Mouse (Mus musculus) Muller cell, postnatal 12 days (primary cell): Measurements from ENCODE around the gene Gli3.

ENCODE experiments used
- DNase-seq: peaks from one replicate; pipeline ENCODE4 v3.0.0-alpha.2; 2015; ENCODE audit errors: inconsistent ontology term

Gli3 gene

DNA sequence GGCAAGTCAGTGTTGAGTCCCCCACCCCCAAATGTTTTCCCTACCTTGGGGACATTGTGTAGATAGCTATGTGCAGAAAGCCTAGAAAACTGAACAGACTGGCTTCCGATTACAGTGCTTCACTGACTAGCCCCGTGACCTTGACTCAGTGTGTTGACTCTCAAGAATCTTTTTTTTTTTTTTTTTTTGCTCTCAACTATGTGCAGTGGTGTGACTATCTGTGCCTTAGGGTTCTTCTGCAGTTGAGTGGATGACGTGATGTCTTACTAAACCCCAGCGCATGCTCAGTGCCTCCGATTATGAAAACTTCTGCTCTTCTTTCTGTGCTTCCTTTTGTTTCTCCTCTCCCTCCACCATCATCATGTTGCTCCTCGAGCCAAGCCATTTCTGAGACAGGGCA, 87.7 kb downstream of the Gli3 start:
- DNase-seq, result peak; percentile 57

DNA sequence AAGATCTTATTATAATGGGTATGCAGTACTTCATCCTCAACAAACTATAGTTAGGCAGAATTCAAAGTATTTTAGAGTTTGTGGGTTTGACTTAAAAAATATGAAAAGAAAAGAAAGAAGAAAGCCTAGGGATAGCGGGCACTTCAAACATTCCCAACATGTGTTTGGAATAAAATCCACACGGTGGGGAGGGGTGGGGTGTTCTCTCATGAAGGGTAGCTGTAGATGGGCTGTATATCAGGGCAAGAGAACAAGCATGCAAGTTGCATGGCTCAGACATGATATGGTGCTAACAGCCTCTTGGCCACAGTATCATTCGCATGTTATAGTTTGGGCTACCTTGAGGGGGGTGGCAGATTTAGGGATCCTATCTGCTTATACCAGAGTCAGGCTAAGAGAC, 89.0 kb downstream of the Gli3 start:
- no peak for DNase-seq

DNA sequence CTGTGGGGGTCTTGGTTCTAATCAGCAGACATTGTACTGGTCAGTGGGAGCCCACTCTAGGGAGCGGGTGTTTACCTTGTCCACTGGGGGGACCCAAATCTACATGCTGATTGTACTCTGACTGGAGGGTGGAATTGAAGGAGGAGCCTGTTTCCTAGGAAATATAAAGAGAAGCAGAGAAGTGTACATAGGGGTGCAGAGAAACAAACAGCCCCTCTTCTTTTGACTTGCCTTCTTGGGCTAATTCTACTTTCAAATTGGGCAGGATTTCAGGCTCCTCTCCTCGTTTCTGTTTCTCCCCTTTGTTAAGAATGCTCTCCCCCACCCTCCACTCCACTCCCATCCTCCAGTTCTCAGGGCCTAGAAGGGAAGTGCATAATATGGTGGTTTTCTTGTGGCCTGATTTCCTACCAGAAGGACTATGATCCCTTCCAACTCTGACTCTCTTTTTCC, 93.6 kb downstream of the Gli3 start:
- peak; percentile 65 for DNase-seq

DNA sequence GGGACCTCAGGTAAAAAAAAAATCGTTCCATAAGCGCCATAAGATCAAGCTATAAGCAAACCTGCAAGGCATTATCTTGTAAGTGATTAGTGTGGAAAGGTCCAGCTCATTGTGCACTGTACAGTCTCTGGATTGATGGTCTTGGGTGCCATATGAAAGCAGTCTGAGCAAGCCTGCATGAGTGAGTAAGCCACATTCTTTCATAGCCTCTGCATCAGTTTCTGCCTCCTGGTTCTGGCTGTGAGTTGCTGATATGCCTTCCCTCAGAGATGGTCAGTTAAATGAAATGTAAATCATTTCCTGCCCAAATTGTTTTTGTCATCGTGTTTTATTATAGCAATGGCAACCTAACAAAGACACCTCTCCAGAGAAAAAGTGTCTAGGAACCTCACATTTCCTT, 98.4 kb downstream of the Gli3 start:
- peak; percentile 78 for DNase-seq

DNA sequence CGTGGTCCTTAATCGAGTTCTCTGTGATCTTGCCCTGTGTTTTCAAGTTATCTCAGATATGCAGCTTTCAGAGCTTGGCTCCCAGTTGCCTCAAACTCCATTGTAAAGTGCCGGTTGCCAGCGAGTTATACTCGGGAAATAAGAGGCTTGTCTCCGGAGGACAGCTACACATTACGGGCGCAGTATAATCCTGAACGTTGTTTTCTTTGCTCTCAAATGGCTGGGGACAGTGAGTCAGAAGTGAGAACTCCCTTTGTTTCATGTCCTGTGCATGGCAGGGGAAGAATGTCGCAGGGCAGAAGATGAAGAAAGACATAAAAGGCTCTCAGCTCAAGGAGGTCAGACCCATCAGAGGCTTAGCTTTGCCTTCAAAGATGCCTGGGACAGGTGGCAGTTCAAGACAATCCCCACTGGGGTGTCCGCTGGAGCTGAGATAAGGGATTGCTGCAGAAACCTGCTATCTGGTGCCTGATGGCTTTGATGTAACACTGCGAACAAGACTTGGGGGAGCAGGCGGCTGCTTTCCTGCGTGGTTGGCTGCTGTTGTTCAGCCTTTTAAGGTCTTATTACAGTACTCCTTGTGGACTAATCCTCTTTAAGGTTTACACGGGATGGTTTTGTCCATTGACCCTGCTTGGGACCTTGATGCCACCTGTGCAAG, 108.0 kb downstream of the Gli3 start:
- DNase-seq, result peak; percentile 70

DNA sequence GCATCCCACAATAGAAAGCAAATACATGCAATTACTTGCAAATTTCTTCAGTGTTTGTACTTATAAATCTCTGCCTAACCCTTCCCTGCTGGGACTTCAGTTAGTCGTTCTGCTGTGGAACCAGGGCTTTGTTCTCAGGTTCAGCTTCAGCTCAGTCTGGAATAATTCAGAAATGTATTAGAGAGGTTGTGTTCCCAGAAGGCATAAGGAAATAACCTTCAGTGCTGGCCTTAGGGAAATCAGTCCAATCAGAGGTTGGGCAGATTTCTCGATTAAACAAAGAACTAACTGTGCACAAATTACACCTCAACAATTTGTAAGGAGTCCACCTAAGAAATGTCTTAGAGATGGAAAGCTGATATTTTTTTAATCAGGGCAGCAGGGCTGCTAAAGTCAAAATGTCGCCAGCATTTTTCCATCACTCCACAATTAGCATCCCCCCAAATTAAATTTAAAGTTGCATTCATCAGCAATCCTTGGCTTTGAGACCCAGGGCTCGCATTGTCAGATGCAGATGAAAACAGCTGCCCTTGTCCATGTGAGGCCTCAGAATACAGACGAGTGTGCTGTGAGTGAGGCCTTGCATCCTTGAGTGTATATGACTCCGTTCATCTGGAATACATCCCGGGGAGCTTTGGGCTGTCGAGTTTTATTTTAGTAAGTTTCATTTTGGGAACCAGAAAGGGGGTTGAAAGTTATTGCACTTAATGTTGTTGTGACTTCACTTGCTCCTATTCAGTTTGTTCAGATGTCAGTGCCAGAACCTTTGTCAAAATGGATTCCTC, 114.3 kb downstream of the Gli3 start:
- DNase-seq, result no peak

DNA sequence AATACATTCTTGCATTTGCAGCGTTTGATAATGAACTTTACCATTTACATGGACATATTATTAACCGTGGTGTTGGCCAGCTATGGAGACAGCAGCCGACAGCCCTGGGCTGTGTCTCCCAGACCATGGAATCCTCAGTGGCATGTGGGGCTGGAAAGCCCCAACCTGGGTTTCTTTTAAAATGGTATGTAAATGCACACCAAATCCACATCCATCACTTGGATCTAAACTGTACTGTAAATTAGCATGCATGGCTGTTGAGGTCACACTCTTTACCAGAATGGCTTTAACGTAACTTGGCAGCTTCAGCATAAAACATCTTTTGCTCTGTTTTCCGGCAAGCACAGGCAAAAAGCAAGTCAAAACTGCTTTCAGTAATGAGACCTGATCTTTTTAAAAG, 117.4 kb downstream of the Gli3 start:
- no peak for DNase-seq

DNA sequence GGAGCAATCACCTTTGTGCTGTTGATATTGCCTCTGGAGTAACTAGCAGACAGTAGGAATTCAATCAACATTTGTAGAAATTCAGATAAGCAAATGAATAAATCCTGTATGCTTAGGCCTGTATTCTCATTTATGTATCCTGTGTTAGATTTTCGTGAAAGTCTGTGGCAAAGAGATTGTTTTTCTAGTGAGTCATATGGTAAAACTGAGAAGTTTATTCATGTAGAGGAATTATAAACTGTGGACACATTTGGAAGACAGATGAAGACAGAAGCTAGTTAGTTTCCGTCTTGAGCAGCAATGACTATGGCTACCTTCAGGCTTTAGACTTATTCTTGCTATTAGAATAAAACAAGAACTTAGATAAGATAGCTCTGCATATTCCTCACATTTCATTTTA, 122.9 kb downstream of the Gli3 start:
- no peak for DNase-seq

DNA sequence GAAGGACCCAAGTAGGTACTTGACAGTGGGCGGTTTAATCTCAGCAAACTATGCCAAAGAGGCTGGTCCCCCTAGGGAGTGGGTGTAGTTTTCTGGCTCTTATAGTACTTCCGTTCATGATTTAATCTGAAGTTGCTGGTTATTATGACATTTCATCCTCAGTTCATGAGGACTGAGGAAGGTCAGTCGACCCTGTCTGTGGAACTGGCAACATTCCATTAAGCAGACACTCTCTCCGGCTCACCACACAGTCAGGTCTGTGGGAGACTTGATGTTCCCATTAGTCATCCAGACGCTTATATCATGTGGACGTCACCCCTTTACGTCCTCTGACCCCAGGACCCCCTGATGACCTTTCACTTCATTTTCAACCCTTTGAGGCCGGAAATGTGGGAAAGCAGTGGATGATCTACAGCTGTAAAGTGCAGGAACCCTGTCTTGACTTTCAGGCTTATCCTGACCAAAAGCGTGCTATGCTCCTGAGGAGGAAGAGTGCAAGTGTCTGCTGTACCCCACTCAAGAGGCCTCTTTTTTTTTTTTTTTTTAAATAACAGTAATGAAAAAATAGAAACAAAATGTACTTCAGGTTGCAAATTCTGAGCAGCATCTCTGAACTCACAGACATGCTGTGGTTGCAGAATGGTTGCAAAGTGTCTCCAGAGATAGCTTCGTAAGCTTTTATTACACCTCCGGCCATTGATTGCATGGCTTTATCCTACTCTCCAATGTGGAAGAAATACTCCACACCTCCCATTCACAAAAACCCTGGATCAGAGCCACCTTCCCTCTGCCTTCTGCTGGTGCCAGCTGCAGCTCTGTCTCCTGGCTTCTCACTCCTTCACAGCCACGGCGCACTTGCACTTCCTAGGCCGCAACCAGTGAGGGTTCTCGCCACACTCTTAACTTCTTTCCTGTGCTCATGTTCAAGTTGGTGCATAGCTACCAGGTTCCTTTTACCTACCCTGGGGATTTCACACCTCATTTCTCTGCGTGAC, 125.5 kb downstream of the Gli3 start:
- peak; percentile 36 for DNase-seq

DNA sequence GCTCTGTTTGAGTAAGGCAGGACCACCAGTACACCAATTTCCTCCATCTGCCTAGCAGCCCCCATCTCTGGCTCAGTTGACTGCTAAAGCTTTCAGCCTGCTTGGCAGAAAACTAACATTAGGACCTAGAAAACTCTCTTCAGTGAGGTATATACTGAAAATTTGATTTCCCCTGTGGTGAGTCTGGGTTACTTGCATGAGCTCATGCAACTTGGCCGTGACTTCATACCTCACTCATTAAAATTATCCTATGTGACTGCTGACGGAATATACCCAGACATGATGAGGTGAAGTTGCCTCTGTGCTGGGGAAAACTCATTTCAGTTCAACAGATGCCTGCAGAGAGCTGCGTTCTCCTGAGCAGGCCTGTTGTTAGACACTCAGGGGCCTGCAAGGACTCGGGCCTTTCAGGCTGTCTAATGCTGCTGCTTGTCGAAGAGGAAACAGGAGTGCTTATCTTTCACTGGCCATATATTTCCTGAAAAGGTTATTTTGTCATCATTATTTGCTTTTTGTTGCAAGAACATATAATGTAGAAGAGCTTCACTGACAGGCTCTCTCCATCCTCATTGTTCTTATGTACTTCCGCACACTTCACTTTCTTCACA, 127.4 kb downstream of the Gli3 start:
- DNase-seq, result no peak

DNA sequence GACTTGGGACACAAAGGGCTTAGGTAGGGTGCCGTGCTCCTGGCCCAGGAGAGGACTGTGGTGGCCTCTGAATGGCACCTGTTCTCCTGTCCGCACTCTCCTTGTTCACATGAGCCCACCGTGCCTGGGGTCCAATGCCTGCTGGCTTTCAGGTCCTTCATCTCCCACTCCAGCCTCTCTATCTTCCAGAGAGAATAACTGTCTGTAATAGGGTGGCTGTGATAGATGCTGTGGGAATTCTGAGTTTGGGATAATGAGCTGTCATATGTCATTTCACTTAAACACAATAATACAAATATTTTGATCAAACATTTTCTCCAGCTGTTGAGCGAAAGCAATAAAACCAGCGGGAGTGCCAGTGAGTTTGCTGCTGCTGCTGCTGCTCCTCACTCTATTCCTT, 133.6 kb downstream of the Gli3 start:
- DNase-seq, result no peak

DNA sequence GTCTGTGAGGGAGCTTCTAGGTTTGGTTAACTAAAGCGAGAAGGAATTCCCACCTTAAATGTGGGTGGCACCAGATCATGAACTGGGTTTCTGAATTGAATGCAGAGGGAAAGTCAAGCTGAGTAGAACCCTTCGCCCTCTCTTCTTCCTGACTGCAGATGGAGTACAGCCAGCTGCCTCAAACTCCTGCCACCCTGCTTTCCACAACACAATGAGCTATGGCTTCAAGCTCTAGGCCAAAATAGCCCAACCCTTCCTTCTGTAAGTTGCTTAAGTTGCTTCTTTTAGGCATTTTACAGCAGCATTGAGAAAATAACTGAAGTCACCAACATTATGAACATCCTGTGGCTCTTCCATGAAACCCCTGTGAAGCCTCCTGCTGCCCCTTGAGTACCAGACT, 136.7 kb downstream of the Gli3 start:
- no peak for DNase-seq

DNA sequence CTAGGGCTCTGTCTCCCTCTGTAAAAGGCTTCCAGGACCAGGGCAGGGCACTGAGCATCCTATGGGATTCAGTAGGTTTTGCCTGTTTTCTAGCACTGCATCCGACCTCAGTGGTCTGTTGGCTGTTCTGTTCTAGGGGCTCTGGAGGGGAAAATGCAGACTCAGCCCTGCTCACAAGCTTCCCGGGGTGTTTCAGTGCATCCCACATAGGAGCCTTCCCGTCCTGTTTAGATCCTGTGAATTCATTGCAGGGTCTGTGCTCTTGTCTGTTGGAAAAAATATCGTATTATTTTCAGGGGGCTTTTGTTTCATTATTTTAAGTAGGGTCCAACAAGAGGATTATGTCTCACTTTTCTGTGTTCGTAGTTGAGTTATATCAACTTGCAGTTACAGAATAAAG, 139.1 kb downstream of the Gli3 start:
- no peak for DNase-seq

DNA sequence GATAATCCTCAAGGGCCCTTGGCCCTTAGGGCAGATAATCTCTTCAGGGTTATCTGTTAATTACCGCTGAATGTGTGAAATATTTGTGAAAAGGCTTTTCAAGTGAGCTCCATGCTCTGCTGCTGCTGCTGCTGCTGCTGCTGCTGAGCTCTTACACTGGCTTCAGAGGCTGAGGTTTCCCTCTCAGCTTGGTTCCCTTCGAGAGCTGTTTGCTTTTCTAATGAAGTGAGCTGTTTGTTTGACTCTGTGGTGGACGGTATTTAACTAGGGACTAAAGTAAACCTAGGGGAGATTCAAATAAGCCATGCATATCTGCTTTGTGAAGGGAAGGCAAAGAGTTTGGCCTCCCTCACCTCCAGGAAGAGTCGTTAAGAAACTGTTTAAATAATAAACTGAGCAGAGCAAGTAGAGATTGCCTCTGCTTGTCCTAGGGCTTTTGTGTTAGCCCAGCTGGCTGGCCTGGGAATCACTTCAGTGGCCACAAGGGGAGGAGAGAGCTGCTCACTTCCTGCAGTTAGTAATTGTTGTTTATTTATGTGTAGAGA, 139.7 kb downstream of the Gli3 start:
- peak; percentile 48 for DNase-seq

DNA sequence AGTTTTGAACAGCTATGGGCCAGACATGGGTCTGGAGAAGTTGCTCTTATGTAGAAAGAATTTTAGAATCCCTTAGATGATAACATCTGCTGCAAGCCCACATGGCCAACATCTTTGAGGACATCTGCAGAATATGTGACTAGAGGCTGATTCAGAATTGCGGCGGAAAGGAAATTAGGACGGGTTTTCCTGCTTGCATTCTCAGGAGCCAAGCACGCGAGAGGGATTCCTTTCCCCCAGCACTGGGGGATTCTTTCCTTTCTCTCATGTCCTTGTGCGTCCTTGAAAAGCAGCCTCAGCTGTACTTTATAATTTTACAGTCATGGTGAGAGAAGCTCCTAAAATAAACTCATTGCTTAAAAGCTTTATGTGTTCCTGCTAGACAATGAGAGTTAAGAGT, 141.0 kb downstream of the Gli3 start:
- peak; percentile 90 for DNase-seq

DNA sequence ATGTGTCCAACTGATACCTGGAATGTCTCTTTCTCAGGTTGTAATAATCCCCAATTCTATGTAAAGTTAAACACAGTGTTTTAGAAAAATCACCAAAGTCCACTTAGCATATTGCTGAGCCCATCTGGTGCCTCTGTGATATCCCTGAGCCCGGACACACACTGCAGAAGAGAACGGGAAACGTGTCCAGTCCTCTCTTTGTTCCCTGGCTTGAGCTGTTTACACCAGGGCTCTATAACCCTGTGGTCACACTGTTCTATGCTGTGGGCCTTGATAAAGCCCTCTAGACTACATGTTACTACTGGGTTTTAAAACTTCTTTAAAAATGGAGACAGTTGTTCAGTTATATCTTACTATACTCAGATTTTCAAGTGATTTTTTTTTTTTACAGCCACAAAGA, 154.4 kb downstream of the Gli3 start:
- no peak for DNase-seq

DNA sequence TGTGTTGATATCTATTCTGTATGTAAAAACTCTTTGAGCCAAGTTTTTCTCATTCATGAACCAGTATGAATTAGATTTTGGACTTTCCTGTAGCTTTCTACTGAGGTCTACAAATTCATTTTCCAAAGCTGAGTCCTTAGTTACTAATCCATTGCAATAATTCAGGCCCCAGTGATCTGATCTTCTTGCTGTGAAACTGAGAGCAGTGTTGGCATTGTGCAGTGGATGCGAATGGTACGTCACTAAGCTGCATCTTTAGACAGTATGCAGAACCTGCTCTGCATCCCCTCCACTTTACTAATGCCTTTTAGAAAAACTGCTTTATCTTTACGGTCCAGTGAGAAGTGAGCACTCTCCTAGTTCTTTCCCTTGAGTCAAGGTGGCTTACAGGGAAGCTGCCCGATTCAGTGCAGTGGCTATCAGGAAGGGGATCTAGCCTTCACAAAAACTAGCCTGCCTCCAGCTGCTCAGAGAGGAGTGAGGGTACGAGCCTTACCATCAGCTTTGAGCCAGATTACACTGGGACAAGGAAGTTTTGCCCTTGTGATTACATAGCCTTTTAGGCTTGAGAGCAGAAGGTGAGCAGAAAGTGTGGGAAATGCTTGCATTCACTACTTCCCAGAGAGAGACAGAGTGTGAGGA, 155.1 kb downstream of the Gli3 start:
- no peak for DNase-seq

DNA sequence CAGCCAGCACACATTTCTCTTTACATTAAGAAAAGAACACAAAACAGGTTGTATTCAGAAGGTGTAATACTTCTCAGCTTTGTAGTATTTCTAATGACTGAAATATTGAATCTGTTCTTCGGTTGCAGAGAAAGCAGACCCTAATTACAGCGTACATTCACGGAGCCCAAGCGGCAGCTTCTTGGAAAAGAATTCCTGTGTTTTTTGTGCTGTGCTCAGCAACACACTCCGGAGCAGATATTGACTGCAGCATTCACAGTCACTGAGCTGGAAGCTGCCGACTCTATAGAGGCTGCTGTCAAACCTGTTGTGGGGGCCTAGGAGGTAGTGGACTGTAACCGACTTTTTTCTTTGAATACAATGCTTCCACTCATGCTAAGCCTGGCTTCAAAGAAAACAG, 158.0 kb downstream of the Gli3 start:
- DNase-seq, result peak; percentile 63

DNA sequence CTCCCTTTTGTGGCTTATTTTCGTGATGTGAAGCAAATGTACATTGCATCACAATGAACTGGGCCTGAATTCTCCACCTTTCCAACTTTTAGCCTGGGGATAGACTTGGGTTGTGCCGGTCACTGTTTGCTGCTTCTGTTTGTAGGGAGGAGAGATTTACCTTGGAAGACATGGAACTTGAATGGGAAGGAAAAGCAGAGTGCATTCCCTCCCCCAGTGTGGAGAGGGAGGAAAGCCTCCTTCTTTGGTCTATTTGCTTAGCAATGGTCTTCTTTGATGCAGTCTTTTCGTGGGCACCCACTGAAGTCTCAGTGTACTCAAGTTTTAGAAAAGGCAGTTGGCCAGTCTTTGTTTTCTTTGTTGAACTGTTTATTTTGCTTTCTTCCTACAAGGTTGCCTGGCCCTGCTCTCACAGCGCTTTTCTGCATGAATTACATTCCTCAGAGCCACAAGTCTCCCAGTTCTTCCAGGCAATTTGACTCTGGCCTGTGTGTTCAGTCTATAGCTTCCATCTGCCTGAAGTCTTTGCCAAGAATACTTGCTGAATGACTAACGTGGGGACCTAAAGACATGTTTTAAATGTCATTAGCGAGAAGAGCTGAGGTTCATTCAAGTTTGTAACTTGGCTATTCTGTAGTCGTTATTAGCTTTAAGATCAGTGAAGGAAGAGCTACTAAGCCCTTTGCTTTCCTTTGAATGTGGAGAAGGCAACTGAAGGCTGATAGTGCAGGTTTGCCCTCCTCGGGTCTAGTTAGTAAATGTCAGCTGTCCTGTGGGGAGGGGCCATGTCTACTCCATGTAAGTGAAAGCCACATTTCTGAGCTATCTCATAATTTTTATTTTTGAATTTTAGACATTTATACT, 161.7 kb downstream of the Gli3 start:
- DNase-seq, result peak; percentile 96

DNA sequence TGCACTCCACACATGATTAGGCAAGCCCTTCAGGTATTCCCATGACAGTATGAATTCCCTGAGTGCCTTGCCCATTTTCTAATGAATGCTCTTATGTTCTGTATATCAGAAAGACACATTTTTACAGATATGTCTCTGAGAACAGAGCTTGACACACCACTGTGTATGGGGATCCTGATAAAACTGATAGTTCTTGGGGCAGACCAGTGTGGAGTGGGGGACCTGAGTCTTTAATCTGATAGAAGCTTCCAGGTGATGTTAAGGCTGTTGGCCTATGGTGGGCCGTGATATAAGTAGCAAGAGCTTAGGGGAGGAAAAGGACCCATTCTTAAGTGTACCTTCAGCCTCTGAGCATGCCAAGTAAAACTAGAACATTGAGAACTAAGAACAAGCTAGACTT, 178.5 kb downstream of the Gli3 start:
- DNase-seq, result no peak
